Comparison of ENCODE assay signal across 19 mouse cellular contexts in genomic region chr19:57269791-57270190, GRCm38 (mm10). TPM values are rescaled to one million over a fixed set of nuclear protein-coding genes. Genes with fewer than 3 reads are reported as not detected.
A peak's percentile ranks its signal among the peaks of the same experiment; 100 is the strongest.
DNase-seq lines count a peak whose midpoint lies in the region; ATAC-seq lines count a peak whose summit lies in the region.
"Had no signal": no experiment of that assay in that cellular context is flagged by ENCODE, and none has a peak within 500 bp of the region (broad histone marks: within the 10 kb centered on the region; RNA-seq: fewer than 3 reads in every experiment).

No protein-coding gene starts in this region.

- peaks cover 20% of the 10 kb centered on the region for H3K4me1 ChIP-seq in forebrain, embryonic 14.5 days (ENCODE audit: control insufficient read depth, insufficient read depth, low read length)
- peaks cover 38% of the 10 kb centered on the region for H3K4me1 ChIP-seq in forebrain, embryonic 10.5 days
- peaks cover 67% of the 10 kb centered on the region for H3K4me1 ChIP-seq in heart, embryonic 13.5 days
- peaks cover 42% of the 10 kb centered on the region for H3K4me1 ChIP-seq in midbrain, embryonic 13.5 days (replicated peaks)
- peaks cover 27% of the 10 kb centered on the region for H3K4me1 ChIP-seq in midbrain, embryonic 10.5 days

- DNase-seq in forebrain, embryonic 14.5 days (ENCODE audit: low spot score), result peak; percentile 59
- DNase-seq in forebrain, embryonic 10.5 days (ENCODE audit: extremely low spot score, low spot score), result no peak
- no peak for DNase-seq in heart, adult 8-10 months (ENCODE audit: low spot score)
- DNase-seq in midbrain, embryonic 10.5 days (ENCODE audit: low spot score), result no peak
- DNase-seq: cerebellum, adult 18-20 months; cerebellum, postnatal 14 days; layer of hippocampus, postnatal 36 days; lung, postnatal 4 days; thymus, postnatal 25 days had no signal

- H3K9ac ChIP-seq in forebrain, embryonic 14.5 days (ENCODE audit: low read length), result no peak overlapping the region
- H3K9ac ChIP-seq in heart, embryonic 13.5 days, result no peak overlapping the region
- no peak overlapping the region for H3K9ac ChIP-seq in midbrain, embryonic 13.5 days (replicated peaks)
- H3K9ac ChIP-seq: hindbrain, embryonic 12.5 days; neural tube, embryonic 13.5 days; stomach, embryonic 15.5 days had no signal

- no peak overlapping the region for H3K4me2 ChIP-seq in forebrain, embryonic 14.5 days (ENCODE audit: low read length)
- no peak overlapping the region; the same call in 1 of the 2 replicates for H3K4me2 ChIP-seq in heart, embryonic 13.5 days
- H3K4me2 ChIP-seq in midbrain, embryonic 13.5 days (replicated peaks), result no peak overlapping the region
- H3K4me2 ChIP-seq: hindbrain, embryonic 12.5 days; neural tube, embryonic 13.5 days; stomach, embryonic 15.5 days had no signal

- WGBS in forebrain, embryonic 14.5 days, result 18% methylated on average over 6 of the region's 6 CpGs
- 72% methylated on average over 6 of the region's 6 CpGs for WGBS in forebrain, embryonic 10.5 days
- 50% methylated on average over 6 of the region's 6 CpGs for WGBS in heart, embryonic 13.5 days
- 49% methylated on average over 6 of the region's 6 CpGs for WGBS in midbrain, embryonic 13.5 days
- WGBS in midbrain, embryonic 10.5 days, result 86% methylated on average over 6 of the region's 6 CpGs

- H3K27me3 ChIP-seq in forebrain, embryonic 14.5 days (replicated peaks; ENCODE audit: control insufficient read depth, insufficient read depth, low read length), result no peaks in the 10 kb centered on the region
- H3K27me3 ChIP-seq in forebrain, embryonic 10.5 days (ENCODE audit: poor library complexity, severe bottlenecking), result peaks cover 36% of the 10 kb centered on the region
- H3K27me3 ChIP-seq in heart, embryonic 13.5 days (replicated peaks), result no peaks in the 10 kb centered on the region
- peaks cover 11% of the 10 kb centered on the region for H3K27me3 ChIP-seq in midbrain, embryonic 13.5 days
- H3K27me3 ChIP-seq in midbrain, embryonic 10.5 days (ENCODE audit: low read depth, poor library complexity, severe bottlenecking), result peaks cover 43% of the 10 kb centered on the region
- H3K27me3 ChIP-seq: Patski; stomach, embryonic 15.5 days had no signal

- no peaks in the 10 kb centered on the region for H3K9me3 ChIP-seq in forebrain, embryonic 14.5 days (replicated peaks; ENCODE audit: control insufficient read depth, low read length)
- H3K9me3 ChIP-seq in forebrain, embryonic 10.5 days, result no peaks in the 10 kb centered on the region
- H3K9me3 ChIP-seq in heart, embryonic 13.5 days, result no peaks in the 10 kb centered on the region
- H3K9me3 ChIP-seq in midbrain, embryonic 13.5 days, result no peaks in the 10 kb centered on the region
- no peaks in the 10 kb centered on the region for H3K9me3 ChIP-seq in midbrain, embryonic 10.5 days (replicated peaks)
- H3K9me3 ChIP-seq: hindbrain, embryonic 12.5 days; neural tube, embryonic 13.5 days; stomach, embryonic 15.5 days had no signal

- ATAC-seq in forebrain, embryonic 14.5 days, result peak; percentile 41; the same call in 1 of the 2 replicates
- no peak for ATAC-seq in heart, embryonic 13.5 days (ENCODE audit: extremely low read depth, insufficient number of reproducible peaks, low FRiP score, low TSS enrichment)
- no peak for ATAC-seq in midbrain, embryonic 13.5 days
- no peak for ATAC-seq in erythroblast, adult 5-6 weeks (replicated peaks; ENCODE audit: low FRiP score, poor library complexity, severe bottlenecking)
- ATAC-seq: intestine, postnatal 0 days; Patski had no signal

- no peak overlapping the region for H3K4me3 ChIP-seq in forebrain, embryonic 14.5 days (ENCODE audit: low read depth, low read length)
- H3K4me3 ChIP-seq in forebrain, embryonic 10.5 days, result no peak overlapping the region
- no peak overlapping the region for H3K4me3 ChIP-seq in heart, embryonic 13.5 days
- no peak overlapping the region for H3K4me3 ChIP-seq in midbrain, embryonic 13.5 days (replicated peaks)
- H3K4me3 ChIP-seq in midbrain, embryonic 10.5 days, result no peak overlapping the region
- H3K4me3 ChIP-seq: hindbrain, embryonic 12.5 days; layer of hippocampus, adult 2 months; myocyte; neural tube, embryonic 13.5 days; stomach, embryonic 15.5 days had no signal

- no peaks in the 10 kb centered on the region for H3K36me3 ChIP-seq in forebrain, embryonic 14.5 days (ENCODE audit: control insufficient read depth, insufficient read depth, low read length)
- H3K36me3 ChIP-seq in forebrain, embryonic 10.5 days (replicated peaks), result no peaks in the 10 kb centered on the region
- H3K36me3 ChIP-seq in heart, embryonic 13.5 days, result no peaks in the 10 kb centered on the region
- no peaks in the 10 kb centered on the region for H3K36me3 ChIP-seq in midbrain, embryonic 13.5 days
- H3K36me3 ChIP-seq in midbrain, embryonic 10.5 days, result no peaks in the 10 kb centered on the region
- H3K36me3 ChIP-seq: hindbrain, embryonic 12.5 days; neural tube, embryonic 13.5 days; stomach, embryonic 15.5 days had no signal

- H3K27ac ChIP-seq in forebrain, embryonic 14.5 days (ENCODE audit: low read depth, low read length), result no peak overlapping the region
- no peak overlapping the region for H3K27ac ChIP-seq in forebrain, embryonic 10.5 days
- peak overlapping the region; percentile 79 for H3K27ac ChIP-seq in heart, embryonic 13.5 days (replicated peaks)
- 0 out of 2 replicates have a peak overlapping the region, but pooled peaks have one; percentile 25 for H3K27ac ChIP-seq in midbrain, embryonic 13.5 days
- H3K27ac ChIP-seq in midbrain, embryonic 10.5 days (replicated peaks), result no peak overlapping the region
- H3K27ac ChIP-seq: hindbrain, embryonic 12.5 days; layer of hippocampus, adult 2 months; neural tube, embryonic 13.5 days; stomach, embryonic 15.5 days had no signal

RNA-seq across cellular contexts. Expression of gene Ablim1, which starts 44.9 kb away (rescaled TPM):
- 24.0 and 35.5 TPM in 2 replicates for polyA plus RNA-seq in forebrain, embryonic 14.5 days (2014; fragmentation: Nextera tagmentation; extraction: Ambion mirVana)
- polyA plus RNA-seq in forebrain, embryonic 10.5 days (2016; fragmentation: Nextera tagmentation; extraction: Ambion mirVana), result 20.5 and 21.0 TPM in 2 replicates
- 35.7 and 38.5 TPM in 2 replicates for polyA plus RNA-seq in heart, embryonic 13.5 days (2015; fragmentation: Nextera tagmentation; extraction: Ambion mirVana)
- 100 to 1,000 TPM; 450 to 472 (median 462) TPM for total RNA-seq in heart, adult 8-10 months (2022)
- 31.3 and 34.4 TPM in 2 replicates for polyA plus RNA-seq in midbrain, embryonic 13.5 days (2015; fragmentation: Nextera tagmentation; extraction: Ambion mirVana)
- 17.8 and 22.2 TPM in 2 replicates for polyA plus RNA-seq in midbrain, embryonic 10.5 days (2016; fragmentation: Nextera tagmentation; extraction: Ambion mirVana)
- total RNA-seq in erythroblast, adult 5-6 weeks (2015; ENCODE audit: low replicate concordance), result 0.42 and 1.5 TPM in 2 replicates
- 0.84 and 1.0 TPM in 2 replicates for total RNA-seq in erythroblast, adult 5-6 weeks (2017; ENCODE audit: low replicate concordance)

Comparison
In these comparisons a context has a peak if more than half of its experiments do, and no peak if none do; other contexts are left out.
1. H3K27ac ChIP-seq: peak in heart, embryonic 13.5 days (single experiment) and midbrain, embryonic 13.5 days (single experiment); none in forebrain, embryonic 14.5 days (single experiment), forebrain, embryonic 10.5 days (single experiment) and midbrain, embryonic 10.5 days (single experiment).